Mouse (Mus musculus) gonadal fat pad, adult 2 months (tissue): ENCODE measurements around the gene Setx. TPM values are rescaled to one million over a fixed set of nuclear protein-coding genes. Genes with fewer than 3 reads are reported as not detected.

ENCODE experiments used
- DNase-seq: peaks from one replicate; pipeline ENCODE4 v3.0.0-alpha.2; 2012; ENCODE audit warnings: low read depth
- polyA plus RNA-seq: library from polyadenylated mRNA; depleted of rRNA; stranded (reverse); fragments of >200 nt; gene quantifications from 2 replicates; pipeline ENCODE4 v1.2.3, GENCODE M21; 2012; rRNA removed

Setx gene
- polyA plus RNA-seq, 1 experiment: 8.7 TPM

DNA sequence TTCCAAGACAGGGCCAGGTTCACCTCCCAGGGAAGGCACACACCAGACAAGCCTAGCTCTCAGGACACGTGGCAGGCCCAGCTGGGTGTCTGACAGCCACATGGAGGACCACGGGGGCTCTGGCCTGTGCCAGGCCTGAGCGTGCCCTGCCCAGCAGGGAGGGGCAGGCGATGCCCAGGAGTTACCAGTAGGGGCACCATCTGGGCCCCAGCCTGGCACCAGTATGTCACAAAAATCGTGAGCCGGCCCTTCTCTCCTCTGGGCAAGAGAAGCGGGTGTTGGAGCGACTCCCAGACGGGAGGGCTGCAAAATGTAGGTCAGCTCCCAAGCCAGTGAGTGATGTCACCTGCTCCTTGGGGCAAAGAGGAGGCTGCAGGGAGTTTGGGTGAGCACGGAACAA, 93.9 kb downstream of the Setx start:
- no peak for DNase-seq

DNA sequence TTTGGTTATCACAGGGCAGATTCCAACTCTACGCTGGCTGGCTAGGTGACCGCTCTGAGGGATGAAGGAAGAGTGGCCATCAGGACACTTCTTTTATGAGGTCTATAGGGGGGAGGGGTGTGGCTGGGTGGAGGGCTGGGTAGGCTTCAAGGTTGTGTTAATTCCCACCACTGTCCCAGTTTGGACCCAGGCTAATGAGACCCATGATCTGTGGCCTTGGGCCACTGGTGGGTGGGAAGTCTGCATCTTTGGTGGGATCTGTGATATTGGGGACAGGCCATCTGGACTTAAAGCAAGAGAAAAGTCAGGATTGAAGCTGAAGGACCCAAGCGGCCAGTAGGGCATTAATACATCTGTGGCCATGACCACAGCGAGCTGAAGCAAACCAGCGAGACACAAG, 94.8 kb downstream of the Setx start:
- DNase-seq: no peak

DNA sequence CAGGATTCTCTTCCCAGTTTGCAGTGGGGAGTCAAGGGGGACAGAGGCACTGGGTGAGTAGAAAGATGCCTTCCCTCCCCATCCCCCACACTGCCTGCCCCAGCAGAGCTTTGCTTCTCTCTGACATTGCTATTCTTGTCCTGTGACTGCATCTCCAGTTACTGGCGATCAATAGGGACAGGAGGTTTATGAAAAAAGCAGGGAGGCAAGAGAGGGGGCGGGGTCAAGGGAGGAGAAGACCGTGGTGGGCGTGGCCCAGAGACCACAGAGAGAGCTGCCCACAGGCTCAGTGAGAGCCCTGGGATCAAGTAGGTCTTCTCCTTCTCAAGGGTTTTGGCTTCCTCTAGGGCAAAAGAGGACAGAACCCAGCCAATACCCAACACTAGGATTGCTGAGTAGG, 98.3 kb downstream of the Setx start:
- no peak for DNase-seq

DNA sequence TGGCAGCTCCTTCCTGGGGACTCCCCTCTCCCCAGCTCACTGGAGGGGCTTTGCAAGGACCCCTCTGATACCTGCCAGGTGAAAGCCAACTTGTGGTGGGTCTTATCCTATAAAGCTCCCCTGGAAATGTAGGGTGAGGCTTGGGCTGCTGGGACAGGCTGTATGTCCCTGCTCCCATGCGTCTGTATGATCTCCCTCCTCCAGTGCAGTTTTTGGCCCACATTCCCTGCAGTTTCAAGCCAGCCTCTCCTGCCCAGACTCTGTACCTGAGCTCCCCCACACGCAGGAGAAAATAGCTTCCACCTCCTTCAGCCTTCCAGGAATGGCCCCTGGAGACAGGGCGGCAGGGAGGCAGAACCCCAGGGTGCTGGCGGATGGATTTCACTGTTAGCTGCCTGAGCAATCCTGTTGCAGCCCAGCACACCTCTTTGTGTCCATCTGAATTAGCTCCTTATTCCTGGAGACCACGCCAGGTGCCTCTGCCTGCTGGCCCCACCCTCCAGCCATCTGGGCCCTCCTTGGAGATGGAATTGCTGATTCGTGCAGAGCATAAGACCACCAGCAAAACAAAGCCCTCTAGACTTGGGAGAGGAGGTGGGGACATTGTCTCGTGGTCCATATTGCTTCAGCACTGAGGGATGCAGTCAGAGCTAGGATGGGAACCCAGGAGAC, 99.7 kb downstream of the Setx start:
- no peak for DNase-seq

GRCm38 (mm10) chr2:29226671-29227070, 102.7 kb downstream of the Setx start:
- DNase-seq: no peak

DNA sequence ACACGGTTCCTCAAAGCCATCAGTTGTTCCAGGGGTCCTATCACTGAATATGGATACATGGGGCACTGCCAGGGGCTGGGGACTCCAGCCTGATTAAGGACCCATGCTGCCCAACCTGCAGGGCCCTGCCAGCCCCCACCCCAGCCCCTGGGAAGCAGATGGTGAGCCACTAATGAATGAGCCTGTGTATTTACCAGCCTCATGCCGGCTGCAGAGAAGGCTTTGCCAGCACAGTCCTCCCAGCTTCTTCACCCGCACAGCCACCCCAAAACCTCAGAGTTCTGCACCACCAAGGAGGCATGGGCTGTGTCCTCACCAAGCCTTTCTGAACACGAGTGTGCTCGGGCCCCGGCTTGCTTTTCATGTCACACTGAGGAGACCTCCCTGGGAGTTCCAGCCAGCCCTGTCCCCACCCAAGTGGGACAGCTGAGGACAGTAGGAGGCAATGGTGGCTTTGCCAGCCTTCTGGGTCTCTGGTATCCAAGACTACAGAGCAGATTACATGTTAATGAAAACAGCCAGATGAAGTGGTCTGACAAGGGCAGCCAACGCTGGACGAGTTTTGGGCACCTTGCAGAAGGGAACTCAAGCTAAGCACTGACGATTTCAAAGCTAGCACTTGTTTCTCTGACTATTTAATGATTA, 106.3 kb downstream of the Setx start:
- DNase-seq: no peak

Other genes with a start within 250 kb of the Setx start
- 0.10 and 0.11 TPM in 2 replicates for gene Barhl1, start 207.5 kb upstream of the Setx start, polyA plus RNA-seq
- gene Cfap77, start 69.1 kb upstream of the Setx start, polyA plus RNA-seq: 0.80 and 1.7 TPM in 2 replicates
- gene Ttf1, start 63.9 kb upstream of the Setx start, polyA plus RNA-seq: 6.9 and 8.3 TPM in 2 replicates
- 18.3 and 18.8 TPM in 2 replicates for gene Ntng2, start 128.8 kb downstream of the Setx start, polyA plus RNA-seq
- 26.6 and 36.9 TPM in 2 replicates for gene Med27, start 222.6 kb downstream of the Setx start, polyA plus RNA-seq